Mouse (Mus musculus) MEL (cell line): ENCODE measurements around the gene Podxl. TPM values are rescaled to one million over a fixed set of nuclear protein-coding genes. Genes with fewer than 3 reads are reported as not detected.

Source experiments
- DNase-seq: peaks from one replicate; pipeline ENCODE4 v3.0.0; 2011; ENCODE audit warnings: low read depth, low spot score
- H3K27ac ChIP-seq: 2 replicates; pipeline ENCODE4 v1.5.1; 2012; ENCODE audit warnings: low read depth, mild to moderate bottlenecking, control low read depth, low read length, moderate library complexity; ENCODE audit not compliant: control insufficient read depth
- H3K27me3 ChIP-seq, 2 experiments: fragments of 150-350 bp in 1 of 2; sonication (generic) in 1 of 2; 2 replicates each; pipeline ENCODE4 v1.6.1; 2012; ENCODE audit warnings: low read length in 2 of 2, mild to moderate bottlenecking in 2 of 2, improper control_type of control experiment in 1 of 2, moderate library complexity in 1 of 2; ENCODE audit not compliant: insufficient read depth in 2 of 2, control insufficient read depth in 1 of 2
- H3K36me3 ChIP-seq, 2 experiments: 2 replicates each; pipeline ENCODE4 v1.6.1; 2012 to 2014; ENCODE audit warnings: low read length in 2 of 2, improper control_type of control experiment in 1 of 2, inconsistent platforms in 1 of 2, mild to moderate bottlenecking in 1 of 2; ENCODE audit not compliant: insufficient read depth in 2 of 2, control insufficient read depth in 1 of 2
- H3K4me1 ChIP-seq, 2 experiments: fragments of 150-350 bp in 1 of 2; sonication (generic) in 1 of 2; 2 replicates each; pipeline ENCODE4 v1.6.1; 2012; ENCODE audit warnings: low read length in 2 of 2, improper control_type of control experiment in 1 of 2, mild to moderate bottlenecking in 1 of 2; ENCODE audit not compliant: insufficient read depth in 2 of 2, control insufficient read depth in 1 of 2
- H3K4me3 ChIP-seq, 2 experiments: fragments of 150-350 bp in 1 of 2; sonication (generic) in 1 of 2; 2 replicates each; pipeline ENCODE4 v1.5.1; 2012; ENCODE audit warnings: low read depth in 2 of 2, low read length in 2 of 2, mild to moderate bottlenecking in 2 of 2, moderate library complexity in 2 of 2, control low read depth in 1 of 2, improper control_type of control experiment in 1 of 2; ENCODE audit not compliant: control insufficient read depth in 1 of 2, insufficient read depth in 1 of 2
- H3K79me2 ChIP-seq: 2 replicates; pipeline ENCODE4 v1.6.1; 2012; ENCODE audit warnings: mild to moderate bottlenecking, low read length, moderate library complexity; ENCODE audit not compliant: control insufficient read depth, poor library complexity, insufficient read depth
- H3K9ac ChIP-seq: 2 replicates; pipeline ENCODE4 v1.6.1; 2012; ENCODE audit warnings: low read depth, mild to moderate bottlenecking, control low read depth, low read length, moderate library complexity; ENCODE audit not compliant: control insufficient read depth, poor library complexity, severe bottlenecking
- H3K9me3 ChIP-seq: fragments of 150-350 bp; sonication (generic); replicated peaks from 2 replicates; pipeline ENCODE4 v1.6.1; 2012; ENCODE audit warnings: mild to moderate bottlenecking, low read length, improper control_type of control experiment, moderate library complexity; ENCODE audit not compliant: insufficient read depth
- BHLHE40 ChIP-seq: IDR thresholded peaks from 2 replicates; pipeline ENCODE4 v1.6.1; 2012; ENCODE audit warnings: low read depth, mild to moderate bottlenecking, inconsistent platforms, low read length, improper control_type of control experiment, borderline replicate concordance
- CHD1 ChIP-seq: IDR thresholded peaks from 2 replicates; pipeline ENCODE4 v1.6.1; 2012; ENCODE audit warnings: low read depth, mild to moderate bottlenecking, inconsistent platforms, low read length, improper control_type of control experiment
- CHD2 ChIP-seq: IDR thresholded peaks from 2 replicates; pipeline ENCODE4 v1.6.1; 2011; ENCODE audit warnings: low read length, improper control_type of control experiment
- CTCF ChIP-seq, 3 experiments: IDR thresholded peaks in 2 of 3; conservative IDR thresholded peaks in 1 of 3; 2 replicates each; pipeline ENCODE4 v1.5.1; 2011 to 2012; ENCODE audit warnings: low read length in 3 of 3, low read depth in 2 of 3, mild to moderate bottlenecking in 2 of 3, improper control_type of control experiment in 1 of 3, inconsistent platforms in 1 of 3, mixed read lengths in 1 of 3, moderate library complexity in 1 of 3; ENCODE audit not compliant: control insufficient read depth in 1 of 3, insufficient read depth in 1 of 3, poor library complexity in 1 of 3, severe bottlenecking in 1 of 3
- E2F4 ChIP-seq: IDR thresholded peaks from 2 replicates; pipeline ENCODE4 v1.6.1; 2011; ENCODE audit warnings: low read depth, low read length, improper control_type of control experiment, borderline replicate concordance
- ETS1 ChIP-seq: IDR thresholded peaks from 2 replicates; pipeline ENCODE4 v1.6.1; 2012; ENCODE audit warnings: low read depth, mild to moderate bottlenecking, inconsistent platforms, low read length, improper control_type of control experiment, moderate library complexity
- GABPA ChIP-seq: IDR thresholded peaks from 2 replicates; pipeline ENCODE4 v1.6.1; 2012; ENCODE audit warnings: low read depth, mild to moderate bottlenecking, inconsistent platforms, low read length, improper control_type of control experiment, moderate library complexity
- GATA1 ChIP-seq: IDR thresholded peaks from 2 replicates; pipeline ENCODE4 v1.6.1; 2011; ENCODE audit warnings: low read depth, low read length, improper control_type of control experiment
- HCFC1 ChIP-seq: IDR thresholded peaks from 2 replicates; pipeline ENCODE4 v1.6.1; 2012; ENCODE audit warnings: low read depth, mild to moderate bottlenecking, inconsistent platforms, low read length, improper control_type of control experiment, moderate library complexity
- JUND ChIP-seq: IDR thresholded peaks from 2 replicates; pipeline ENCODE4 v1.6.1; 2011; ENCODE audit warnings: low read depth, mild to moderate bottlenecking, improper control_type of control experiment, low read length
- MAFK ChIP-seq: IDR thresholded peaks from 2 replicates; pipeline ENCODE4 v1.6.1; 2011; ENCODE audit warnings: low read depth, mild to moderate bottlenecking, low read length, improper control_type of control experiment, borderline replicate concordance
- MAX ChIP-seq: IDR thresholded peaks from 2 replicates; pipeline ENCODE4 v1.6.1; 2011; ENCODE audit warnings: low read length, improper control_type of control experiment
- MAZ ChIP-seq: IDR thresholded peaks from 2 replicates; pipeline ENCODE4 v1.6.1; 2012; ENCODE audit warnings: low read depth, mild to moderate bottlenecking, inconsistent platforms, low read length, improper control_type of control experiment
- MEF2A ChIP-seq: IDR thresholded peaks from 2 replicates; pipeline ENCODE4 v1.6.1; 2014; ENCODE audit warnings: low read depth, mild to moderate bottlenecking, inconsistent platforms, low read length, improper control_type of control experiment; ENCODE audit not compliant: poor library complexity, insufficient replicate concordance, severe bottlenecking; ENCODE audit errors: extremely low read depth
- MXI1 ChIP-seq: IDR thresholded peaks from 2 replicates; pipeline ENCODE4 v1.6.1; 2011; ENCODE audit warnings: mild to moderate bottlenecking, low read depth, low read length, improper control_type of control experiment
- MYB ChIP-seq: IDR thresholded peaks from 2 replicates; pipeline ENCODE4 v1.6.1; 2011; ENCODE audit warnings: mild to moderate bottlenecking, low read depth, low read length, improper control_type of control experiment
- MYC ChIP-seq: IDR thresholded peaks from 2 replicates; pipeline ENCODE4 v1.6.1; 2011; ENCODE audit warnings: low read depth, mild to moderate bottlenecking, low read length, improper control_type of control experiment, moderate library complexity
- NELFE ChIP-seq: IDR thresholded peaks from 2 replicates; pipeline ENCODE4 v1.6.1; 2011; ENCODE audit warnings: low read depth, low read length, improper control_type of control experiment
- NRF1 ChIP-seq: IDR thresholded peaks from 2 replicates; pipeline ENCODE4 v1.6.1; 2014; ENCODE audit warnings: low read depth, mild to moderate bottlenecking, inconsistent platforms, low read length, improper control_type of control experiment, moderate library complexity; ENCODE audit not compliant: poor library complexity, insufficient read depth, severe bottlenecking
- POLR2A ChIP-seq, 2 experiments: IDR thresholded peaks; 2 replicates each; pipeline ENCODE4 v1.6.1; 2011 to 2012; ENCODE audit warnings: low read length in 2 of 2, mild to moderate bottlenecking in 2 of 2, control low read depth in 1 of 2, improper control_type of control experiment in 1 of 2, low read depth in 1 of 2, moderate library complexity in 1 of 2; ENCODE audit not compliant: control insufficient read depth in 1 of 2, insufficient read depth in 1 of 2, poor library complexity in 1 of 2
- POLR2AphosphoS2 ChIP-seq: IDR thresholded peaks from 2 replicates; pipeline ENCODE4 v1.6.1; 2011; ENCODE audit warnings: low read length, improper control_type of control experiment
- POLR2AphosphoS5 ChIP-seq: IDR thresholded peaks from 2 replicates; pipeline ENCODE4 v1.6.1; 2012; ENCODE audit warnings: low read depth, borderline replicate concordance, mild to moderate bottlenecking, inconsistent platforms, low read length, moderate library complexity, mixed read lengths
- RAD21 ChIP-seq: IDR thresholded peaks from 2 replicates; pipeline ENCODE4 v1.6.1; 2011; ENCODE audit warnings: mild to moderate bottlenecking, low read depth, low read length, improper control_type of control experiment
- RCOR1 ChIP-seq: IDR thresholded peaks from 2 replicates; pipeline ENCODE4 v1.6.1; 2012; ENCODE audit warnings: low read depth, mild to moderate bottlenecking, inconsistent platforms, low read length, improper control_type of control experiment
- SIN3A ChIP-seq: IDR thresholded peaks from 2 replicates; pipeline ENCODE4 v1.6.1; 2012; ENCODE audit warnings: low read length, improper control_type of control experiment, inconsistent platforms
- SMC3 ChIP-seq: IDR thresholded peaks from 2 replicates; pipeline ENCODE4 v1.6.1; 2011; ENCODE audit warnings: low read depth, low read length, improper control_type of control experiment
- TAL1 ChIP-seq: IDR thresholded peaks from 2 replicates; pipeline ENCODE4 v1.6.1; 2012; ENCODE audit warnings: mild to moderate bottlenecking, inconsistent platforms, low read length, moderate library complexity, mixed read lengths
- TBP ChIP-seq: IDR thresholded peaks from 2 replicates; pipeline ENCODE4 v1.8.0; 2011; ENCODE audit warnings: low read depth, low read length, improper control_type of control experiment
- TCF12 ChIP-seq: IDR thresholded peaks from 2 replicates; pipeline ENCODE4 v1.6.1; 2014; ENCODE audit warnings: low read depth, mild to moderate bottlenecking, inconsistent platforms, low read length, improper control_type of control experiment, moderate library complexity
- UBTF ChIP-seq: IDR thresholded peaks from 2 replicates; pipeline ENCODE4 v1.6.1; 2012; ENCODE audit warnings: low read depth, mild to moderate bottlenecking, inconsistent platforms, low read length, improper control_type of control experiment, moderate library complexity, borderline replicate concordance; ENCODE audit not compliant: insufficient read depth
- USF1 ChIP-seq: IDR thresholded peaks from 2 replicates; pipeline ENCODE4 v1.6.1; 2014; ENCODE audit warnings: low read depth, mild to moderate bottlenecking, inconsistent platforms, low read length, improper control_type of control experiment, moderate library complexity
- USF2 ChIP-seq, 2 experiments: IDR thresholded peaks; 2 replicates each; pipeline ENCODE4 v1.6.1; 2011 to 2012; ENCODE audit warnings: improper control_type of control experiment in 2 of 2, low read length in 2 of 2, borderline replicate concordance in 1 of 2, inconsistent platforms in 1 of 2, low read depth in 1 of 2, mild to moderate bottlenecking in 1 of 2; ENCODE audit not compliant: insufficient read depth in 1 of 2
- ZC3H11A ChIP-seq: IDR thresholded peaks from 2 replicates; pipeline ENCODE4 v1.6.1; 2012; ENCODE audit warnings: low read depth, mild to moderate bottlenecking, inconsistent platforms, low read length, improper control_type of control experiment
- ZKSCAN1 ChIP-seq: IDR thresholded peaks from 2 replicates; pipeline ENCODE4 v1.6.1; 2012; ENCODE audit warnings: low read depth, mild to moderate bottlenecking, inconsistent platforms, low read length, improper control_type of control experiment, moderate library complexity
- ZMIZ1 ChIP-seq: IDR thresholded peaks from 2 replicates; pipeline ENCODE4 v1.6.1; 2012; ENCODE audit warnings: low read depth, mild to moderate bottlenecking, inconsistent platforms, low read length, improper control_type of control experiment, moderate library complexity
- ZNF384 ChIP-seq: IDR thresholded peaks from 2 replicates; pipeline ENCODE4 v1.6.1; 2012; ENCODE audit warnings: low read depth, mild to moderate bottlenecking, inconsistent platforms, low read length, improper control_type of control experiment
- polyA plus RNA-seq, 2 experiments: library from polyadenylated mRNA; stranded (reverse) in 1 of 2; unstranded in 1 of 2; fragments of >175 nt in 1 of 2; fragments of >200 nt in 1 of 2; gene quantifications; 2 replicates each; pipeline versions ENCODE4 v1.2.1 to v1.2.4; 2012; ENCODE audit warnings: low replicate concordance in 2 of 2, low read depth in 1 of 2; ENCODE audit not compliant: insufficient read length in 2 of 2, insufficient read depth in 1 of 2, missing spikeins in 1 of 2
- total RNA-seq: library from RNA; depleted of rRNA; stranded (reverse); fragments of 300-350 nt; gene quantifications from 2 replicates; pipeline ENCODE4 v1.2.3, GENCODE M21; 2012

Gene Podxl
- total and polyA plus RNA-seq, 3 experiments, result 19.1 to 40.8 TPM; not detected in 1

DNA sequence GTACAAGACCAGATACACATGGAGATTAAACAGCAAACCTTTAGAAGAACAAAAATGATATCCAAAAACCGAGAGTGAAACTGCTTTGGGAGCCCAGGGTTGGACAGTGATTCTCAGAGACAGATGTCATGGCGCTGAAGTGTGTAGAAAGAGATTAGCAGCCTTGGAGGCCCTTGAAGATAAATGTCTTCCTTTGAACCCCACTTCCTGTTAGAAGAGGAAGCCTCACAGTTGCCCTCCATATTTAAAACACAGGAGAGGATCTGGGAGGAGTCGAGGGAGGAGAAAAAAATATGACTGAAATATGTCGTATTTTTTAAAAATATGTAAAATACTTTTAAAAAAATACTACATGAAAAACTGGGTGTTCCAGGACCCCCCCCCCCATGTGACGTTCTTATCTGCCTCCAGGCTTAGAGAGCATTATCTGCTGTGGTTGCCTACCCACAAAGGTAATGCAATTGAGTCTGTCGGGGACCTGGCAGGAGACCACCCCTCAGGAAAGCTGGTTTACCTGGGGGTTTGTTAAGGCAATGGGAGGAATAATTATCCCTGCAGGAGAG, 34.6 kb upstream of the Podxl start:
- H3K27me3 ChIP-seq, result no peaks in the 10 kb centered on the region
- peak overlapping the region; percentile 19; the same call in 1 of the 2 replicates for H3K9ac ChIP-seq
- H3K4me3 ChIP-seq, result peak overlapping the region; percentile 34 to 45
- H3K79me2 ChIP-seq, result no peaks in the 10 kb centered on the region
- DNase-seq, result peak; percentile 86
- peaks cover 14 to 36% of the 10 kb centered on the region in 2 experiments for H3K4me1 ChIP-seq
- peak overlapping the region; percentile 80 for H3K27ac ChIP-seq
- H3K36me3 ChIP-seq, result peaks cover 0 to 30% of the 10 kb centered on the region in 2 experiments; a peak in 2 of 4 replicates
- no peaks in the 10 kb centered on the region for H3K9me3 ChIP-seq
- peak; percentile 59 for TF ChIP-seq USF1
- no peak for TF ChIP-seq GABPA
- TF ChIP-seq SIN3A, result peak; percentile 61
- TF ChIP-seq BHLHE40, result 0 out of 2 replicates have a peak, but pooled peaks have one; percentile 25
- TF ChIP-seq ZMIZ1, result no peak
- TF ChIP-seq CHD2, result peak; percentile 11; the same call in 1 of the 2 replicates
- TF ChIP-seq ZKSCAN1, result no peak
- TF ChIP-seq USF2 (IDR thresholded peaks at IDR 0.05; ENCODE audit: borderline replicate concordance in 1 of 2, insufficient read depth in 1 of 2, low read depth in 1 of 2, low read length in 2 of 2), result no peak
- TF ChIP-seq ZC3H11A, result no peak
- no peak for TF ChIP-seq POLR2AphosphoS2
- TF ChIP-seq UBTF, result no peak
- no peak for TF ChIP-seq E2F4
- TF ChIP-seq GATA1, result peak; percentile 82
- TF ChIP-seq MYC, result no peak
- TF ChIP-seq JUND, result no peak
- TF ChIP-seq CTCF (IDR thresholded peaks at IDR 0.05 in 2 of 3, conservative IDR thresholded peaks at IDR 0.05 in 1 of 3; ENCODE audit: control insufficient read depth in 1 of 3, insufficient read depth in 1 of 3, low read depth in 2 of 3, low read length in 3 of 3, poor library complexity in 1 of 3, severe bottlenecking in 1 of 3), result no peak
- TF ChIP-seq SMC3, result no peak
- TF ChIP-seq HCFC1, result peak; percentile 73
- 0 out of 2 replicates have a peak, but pooled peaks have one; percentile 51 for TF ChIP-seq MAZ
- no peak; the same call in 1 of the 2 replicates for TF ChIP-seq NELFE
- TF ChIP-seq TAL1, result peak; percentile 76
- no peak; the same call in 1 of the 2 replicates for TF ChIP-seq MXI1
- 0 out of 2 replicates have a peak, but pooled peaks have one; percentile 7 for TF ChIP-seq TBP
- peak; percentile 96 for TF ChIP-seq RCOR1
- no peak for TF ChIP-seq POLR2A (IDR thresholded peaks at IDR 0.05; ENCODE audit: control insufficient read depth in 1 of 2, insufficient read depth in 1 of 2, low read depth in 1 of 2, low read length in 2 of 2, poor library complexity in 1 of 2)
- TF ChIP-seq MYB, result no peak; the same call in 1 of the 2 replicates
- no peak for TF ChIP-seq NRF1
- TF ChIP-seq MAFK, result no peak
- TF ChIP-seq MAX, result no peak
- TF ChIP-seq ETS1, result peak; percentile 62; the same call in 1 of the 2 replicates
- TF ChIP-seq POLR2AphosphoS5, result no peak
- peak; percentile 72 for TF ChIP-seq TCF12
- no peak for TF ChIP-seq MEF2A
- no peak for TF ChIP-seq CHD1
- no peak for TF ChIP-seq RAD21
- peak; percentile 69; the same call in 1 of the 2 replicates for TF ChIP-seq ZNF384
